21 mouse cellular contexts compared by ENCODE assay signal in genomic region chr19:43550706-43551492, GRCm38 (mm10). TPM values are rescaled to one million over a fixed set of nuclear protein-coding genes. Genes with fewer than 3 reads are reported as not detected.
DNase-seq lines count a peak whose midpoint lies in the region; ATAC-seq and TF ChIP-seq lines count a peak whose summit lies in the region.
"Had no signal": no experiment of that assay in that cellular context is flagged by ENCODE, and none has a peak within 500 bp of the region (broad histone marks: within the 10 kb centered on the region; RNA-seq: fewer than 3 reads in every experiment).

No protein-coding gene starts in this region.

- dilution Hi-C loops in CH12.LX (cut with MboI; ENCODE audit: extremely low pct_ligation_motif_present, extremely low pct_unique_long_range_greater_than_20kb, low sequenced_read_pairs) = no loop called here

- POLR2A ChIA-PET in Patski (lab: Charles Lee) = interaction anchor here (0.7 to 1.3 kb wide), 2 partner anchors 12 to 19 kb away, joined by 3 to 5 read pairs; no protein-coding TSS in a partner anchor

- H3K27ac ChIP-seq in kidney, embryonic 15.5 days = no peak overlapping the region
- H3K27ac ChIP-seq in CH12.LX (ENCODE audit: insufficient read depth, low read depth) = no peak overlapping the region
- no peak overlapping the region for H3K27ac ChIP-seq in forebrain, embryonic 12.5 days
- H3K27ac ChIP-seq: forebrain, embryonic 15.5 days; limb, embryonic 13.5 days; liver, embryonic 15.5 days had no signal

- TF ChIP-seq POLR2A in CH12.LX (IDR thresholded peaks at IDR 0.05; ENCODE audit: low read depth, low read length) (no peak), myocyte (IDR thresholded peaks at IDR 0.05; ENCODE audit: insufficient read length, low read depth) (no peak)

- no peaks in the 10 kb centered on the region for H3K36me3 ChIP-seq in kidney, embryonic 15.5 days
- H3K36me3 ChIP-seq in CH12.LX (replicated peaks in 1 of 2; ENCODE audit: control insufficient read depth in 1 of 2, insufficient read depth in 1 of 2, low read length in 1 of 2) = no peaks in the 10 kb centered on the region
- H3K36me3 ChIP-seq in myocyte (ENCODE audit: control insufficient read depth, insufficient read depth) = no peaks in the 10 kb centered on the region
- no peaks in the 10 kb centered on the region for H3K36me3 ChIP-seq in forebrain, embryonic 12.5 days (replicated peaks)
- H3K36me3 ChIP-seq: forebrain, embryonic 15.5 days; limb, embryonic 13.5 days; liver, embryonic 15.5 days had no signal

- H3K9ac ChIP-seq in kidney, embryonic 15.5 days = no peak overlapping the region
- H3K9ac ChIP-seq in CH12.LX (ENCODE audit: insufficient read depth, low read depth) = no peak overlapping the region
- H3K9ac ChIP-seq in forebrain, embryonic 12.5 days = no peak overlapping the region
- H3K9ac ChIP-seq: forebrain, embryonic 15.5 days; limb, embryonic 13.5 days; liver, embryonic 15.5 days had no signal

- no peak overlapping the region for H3K4me3 ChIP-seq in kidney, embryonic 15.5 days (replicated peaks)
- H3K4me3 ChIP-seq in CH12.LX (replicated peaks in 1 of 3; ENCODE audit: low read depth in 2 of 3, low read length in 2 of 3, poor library complexity in 1 of 3) (no peak overlapping the region), myocyte (no peak overlapping the region)
- no peak overlapping the region for H3K4me3 ChIP-seq in forebrain, embryonic 12.5 days (replicated peaks)
- H3K4me3 ChIP-seq: erythroblast, embryonic 14.5 days; forebrain, embryonic 15.5 days; limb, embryonic 13.5 days; liver, embryonic 15.5 days had no signal

- no peak overlapping the region for H3ac ChIP-seq in myocyte (ENCODE audit: control insufficient read depth, insufficient read length)

- WGBS in kidney, embryonic 15.5 days = 80% methylated on average over 18 of the region's 18 CpGs
- 79% methylated on average over 18 of the region's 18 CpGs for WGBS in forebrain, embryonic 12.5 days

- no peaks in the 10 kb centered on the region for H3K79me2 ChIP-seq in CH12.LX (replicated peaks; ENCODE audit: control insufficient read depth, extremely low read depth, insufficient read depth, poor library complexity, severe bottlenecking)
- H3K79me2 ChIP-seq in myocyte (ENCODE audit: control insufficient read depth, insufficient read depth) = no peaks in the 10 kb centered on the region

- TF ChIP-seq RAD21 in CH12.LX (IDR thresholded peaks at IDR 0.05; ENCODE audit: low read depth, low read length) = no peak

- H3K27me3 ChIP-seq in kidney, embryonic 15.5 days = peaks cover 41% of the 10 kb centered on the region
- H3K27me3 ChIP-seq in CH12.LX (replicated peaks) (peaks cover 14% of the 10 kb centered on the region), Patski (no peaks in the 10 kb centered on the region), myocyte (ENCODE audit: control insufficient read depth, insufficient read depth, insufficient read length) (no peaks in the 10 kb centered on the region)
- H3K27me3 ChIP-seq in forebrain, embryonic 12.5 days = peaks cover 31% of the 10 kb centered on the region; the same call in 1 of the 2 replicates
- H3K27me3 ChIP-seq: forebrain, embryonic 15.5 days had no signal

- no peak for ATAC-seq in kidney, embryonic 15.5 days (replicated peaks; ENCODE audit: low FRiP score)
- peak; percentile 72 for ATAC-seq in Patski
- no peak for ATAC-seq in forebrain, embryonic 12.5 days (ENCODE audit: low FRiP score)
- ATAC-seq: forebrain, embryonic 15.5 days; hindbrain, embryonic 16.5 days; lung, postnatal 0 days had no signal

- TF ChIP-seq EP300 in CH12.LX (IDR thresholded peaks at IDR 0.05; ENCODE audit: low read length) = no peak

- TF ChIP-seq CTCF in CH12.LX (conservative IDR thresholded peaks at IDR 0.05 in 1 of 2, IDR thresholded peaks at IDR 0.05 in 1 of 2; ENCODE audit: low read depth in 2 of 2, low read length in 2 of 2) = no peak
- no peak for TF ChIP-seq CTCF in Patski (IDR thresholded peaks at IDR 0.05)

- DNase-seq in kidney, adult 8-10 months = peak; percentile 34 to 41
- DNase-seq in CH12.LX (ENCODE audit: extremely low read depth) = no peak
- peak; percentile 89 for DNase-seq in Patski (ENCODE audit: low read depth, low spot score)
- DNase-seq in gastrocnemius, adult 8-10 months (ENCODE audit: low spot score in 2 of 2) = no peak
- DNase-seq: adrenal gland, adult 8-10 months; cerebellum, adult 9-11 months; heart, adult 11 months; heart, postnatal 4 days; midbrain, embryonic 14.5 days; right cerebral cortex, adult 18-20 months; spleen, adult 18-20 months; thymus, adult 18-20 months had no signal

- H3K9me3 ChIP-seq in kidney, embryonic 15.5 days (replicated peaks) = no peaks in the 10 kb centered on the region
- H3K9me3 ChIP-seq in CH12.LX (replicated peaks; ENCODE audit: low read length) = no peaks in the 10 kb centered on the region
- no peaks in the 10 kb centered on the region for H3K9me3 ChIP-seq in forebrain, embryonic 12.5 days
- H3K9me3 ChIP-seq: forebrain, embryonic 15.5 days; limb, embryonic 13.5 days; liver, embryonic 15.5 days had no signal

- H3K4me2 ChIP-seq in kidney, embryonic 15.5 days = no peak overlapping the region
- H3K4me2 ChIP-seq in CH12.LX (ENCODE audit: insufficient read depth, low read depth, poor library complexity, severe bottlenecking) (peak overlapping the region; percentile 14; the same call in 1 of the 2 replicates), myocyte (ENCODE audit: low read depth) (peak overlapping the region; percentile 77)
- H3K4me2 ChIP-seq in forebrain, embryonic 12.5 days = no peak overlapping the region
- H3K4me2 ChIP-seq: forebrain, embryonic 15.5 days; limb, embryonic 13.5 days; liver, embryonic 15.5 days had no signal

- in situ Hi-C loops in CH12.LX (cut with MboI; ENCODE audit: low pct_ligation_motif_present, low pct_unique_long_range_greater_than_20kb, low sequenced_read_pairs) (no loop called here), Patski (cut with MboI; ENCODE audit: low pct_unique_long_range_greater_than_20kb) (no loop called here)

- CTCF ChIA-PET in Patski (lab: Charles Lee) = interaction anchor here (1.1 to 3.7 kb wide), 7 partner anchors 17 to 73 kb away, joined by 3 to 21 read pairs (median 5); no protein-coding TSS in a partner anchor

- H3K4me1 ChIP-seq in kidney, embryonic 15.5 days = peaks cover 14% of the 10 kb centered on the region
- H3K4me1 ChIP-seq in CH12.LX (ENCODE audit: control insufficient read depth in 1 of 2, insufficient read depth in 2 of 2) = no peaks in the 10 kb centered on the region
- H3K4me1 ChIP-seq in forebrain, embryonic 12.5 days = peaks cover 13% of the 10 kb centered on the region
- H3K4me1 ChIP-seq: liver, embryonic 15.5 days had no signal

TF ChIP-seq in CH12.LX, 34 proteins besides CTCF, POLR2A, EP300 and RAD21:
- no peak for TF ChIP-seq JUND (conservative IDR thresholded peaks at IDR 0.05; ENCODE audit: low read depth, low read length)
- TF ChIP-seq IRF4 (IDR thresholded peaks at IDR 0.05; ENCODE audit: low read depth, low read length) = no peak
- no peak for TF ChIP-seq TCF12 (IDR thresholded peaks at IDR 0.05; ENCODE audit: low read depth, low read length)
- TF ChIP-seq ZMIZ1 (IDR thresholded peaks at IDR 0.05; ENCODE audit: low read depth, low read length) = no peak
- no peak for TF ChIP-seq HCFC1 (IDR thresholded peaks at IDR 0.05; ENCODE audit: low read depth, low read length)
- TF ChIP-seq GABPA (IDR thresholded peaks at IDR 0.05; ENCODE audit: insufficient replicate concordance, low read depth, low read length) = no peak
- TF ChIP-seq ZC3H11A (IDR thresholded peaks at IDR 0.05; ENCODE audit: low read depth, low read length) = no peak
- TF ChIP-seq KAT2A (IDR thresholded peaks at IDR 0.05; ENCODE audit: insufficient replicate concordance, low read length) = no peak
- no peak for TF ChIP-seq NELFE (IDR thresholded peaks at IDR 0.05; ENCODE audit: low read depth, low read length)
- no peak for TF ChIP-seq JUN (IDR thresholded peaks at IDR 0.05; ENCODE audit: insufficient read depth, low read depth, low read length)
- no peak for TF ChIP-seq ETS1 (conservative IDR thresholded peaks at IDR 0.05; ENCODE audit: low read depth, low read length)
- no peak for TF ChIP-seq ELF1 (IDR thresholded peaks at IDR 0.05; ENCODE audit: low read depth, low read length)

TF ChIP-seq in myocyte, 11 proteins besides CTCF, POLR2A, EP300 and RAD21:
- TF ChIP-seq MYOG (IDR thresholded peaks at IDR 0.05; ENCODE audit: control insufficient read depth in 1 of 3, insufficient read depth in 1 of 3, insufficient read length in 2 of 3, low read depth in 2 of 3) (no peak), E2F4 (IDR thresholded peaks at IDR 0.05; ENCODE audit: insufficient read depth) (no peak), TCF12 (IDR thresholded peaks at IDR 0.05; ENCODE audit: insufficient read depth, poor library complexity, severe bottlenecking) (no peak), CEBPB (IDR thresholded peaks at IDR 0.05; ENCODE audit: insufficient read depth, poor library complexity, severe bottlenecking) (no peak), USF1 (IDR thresholded peaks at IDR 0.05; ENCODE audit: low read depth) (no peak)

RNA-seq across cellular contexts. Expression of gene Got1, which starts 26.5 kb away (rescaled TPM):
- polyA plus RNA-seq in kidney, embryonic 15.5 days (2015; fragmentation: Nextera tagmentation; extraction: Ambion mirVana) = 57.8 and 59.0 TPM in 2 replicates
- total RNA-seq in CH12.LX (2012; rRNA removed) (122 and 131 TPM in 2 replicates), CH12.LX (2014; rRNA removed) (164 and 176 TPM in 2 replicates)
- polyA plus RNA-seq in CH12.LX (2012; ENCODE audit: insufficient read length, low read depth) (214 and 228 TPM in 2 replicates), Patski (2021) (311 TPM), myocyte (2012; fragmentation: generic; extraction: Trizol) (196 TPM)
- 57.6 and 58.8 TPM in 2 replicates for polyA plus RNA-seq in forebrain, embryonic 12.5 days (2016; fragmentation: Nextera tagmentation; extraction: Ambion mirVana)
- total RNA-seq in gastrocnemius, adult 8-10 months (2022) = 100 to 1,000 TPM; 284 to 461 (median 369) TPM

Comparison
In these comparisons a context has a peak if more than half of its experiments do, and no peak if none do; other contexts are left out.
1. DNase-seq: peak in kidney, adult 8-10 months (2 of 2) and Patski (single experiment); none in CH12.LX (single experiment) and gastrocnemius, adult 8-10 months (0 of 2).
2. H3K4me2 ChIP-seq: peak in CH12.LX (single experiment) and myocyte (single experiment); none in kidney, embryonic 15.5 days (single experiment) and forebrain, embryonic 12.5 days (single experiment).